ENCODE assay signal across 21 mouse cellular contexts in genomic region chr5:138260051-138260450, GRCm38 (mm10). TPM values are rescaled to one million over a fixed set of nuclear protein-coding genes. Genes with fewer than 3 reads are reported as not detected.
DNase-seq lines count a peak whose midpoint lies in the region; ATAC-seq lines count a peak whose summit lies in the region.
"Had no signal": no experiment of that assay in that cellular context is flagged by ENCODE, and none has a peak within 500 bp of the region (broad histone marks: within the 10 kb centered on the region; RNA-seq: fewer than 3 reads in every experiment).

No protein-coding gene starts in this region.

- WGBS in kidney, embryonic 14.5 days: 87% methylated on average over 10 of the region's 10 CpGs
- 73% methylated on average over 10 of the region's 10 CpGs for WGBS in intestine, embryonic 16.5 days
- WGBS in liver, embryonic 15.5 days (ENCODE audit: insufficient replicate concordance): 19% methylated on average over 10 of the region's 10 CpGs

- H3K27me3 ChIP-seq in kidney, embryonic 14.5 days (ENCODE audit: control insufficient read depth, insufficient read depth, low read length): no peaks in the 10 kb centered on the region
- H3K27me3 ChIP-seq in intestine, embryonic 16.5 days (replicated peaks; ENCODE audit: control insufficient read depth, insufficient read depth, low read length): no peaks in the 10 kb centered on the region
- no peaks in the 10 kb centered on the region for H3K27me3 ChIP-seq in liver, embryonic 15.5 days
- H3K27me3 ChIP-seq: forebrain, embryonic 13.5 days; kidney, embryonic 15.5 days had no signal

- intact Hi-C loops in heart, postnatal 36 days (cut with DNase I): no loop called here

- H3K4me3 ChIP-seq in kidney, embryonic 14.5 days (ENCODE audit: low read length): no peak overlapping the region
- no peak overlapping the region for H3K4me3 ChIP-seq in intestine, embryonic 16.5 days (ENCODE audit: low read length)
- H3K4me3 ChIP-seq in liver, embryonic 15.5 days (replicated peaks): peak overlapping the region; percentile 84; the same call in 1 of the 2 replicates
- H3K4me3 ChIP-seq: forebrain, embryonic 13.5 days; kidney, embryonic 15.5 days; myocyte had no signal

- no peak overlapping the region for H3K4me2 ChIP-seq in kidney, embryonic 14.5 days (replicated peaks; ENCODE audit: low read depth, low read length)
- no peak overlapping the region for H3K4me2 ChIP-seq in intestine, embryonic 16.5 days (ENCODE audit: low read depth, low read length)
- H3K4me2 ChIP-seq in liver, embryonic 15.5 days: peak overlapping the region; percentile 95
- H3K4me2 ChIP-seq: forebrain, embryonic 13.5 days; kidney, embryonic 15.5 days had no signal

- H3K36me3 ChIP-seq in kidney, embryonic 14.5 days (ENCODE audit: control insufficient read depth, insufficient read depth, low read length): peaks cover 37% of the 10 kb centered on the region
- H3K36me3 ChIP-seq in intestine, embryonic 16.5 days (ENCODE audit: control insufficient read depth, insufficient read depth, low read length): peaks cover 23% of the 10 kb centered on the region
- H3K36me3 ChIP-seq in liver, embryonic 15.5 days (replicated peaks): peaks cover 37% of the 10 kb centered on the region

- no peak for ATAC-seq in kidney, embryonic 14.5 days (ENCODE audit: low FRiP score, low TSS enrichment)
- ATAC-seq in intestine, embryonic 16.5 days: no peak
- ATAC-seq in liver, embryonic 15.5 days (ENCODE audit: insufficient read depth): no peak
- ATAC-seq: forebrain, embryonic 13.5 days had no signal

- peak; percentile 88 for DNase-seq in heart, adult 11 months
- no peak for DNase-seq in heart, postnatal 36 days
- DNase-seq in kidney, adult 18-20 months: no peak
- no peak for DNase-seq in adrenal gland, adult 18-20 months (ENCODE audit: low spot score in 2 of 2)
- DNase-seq in urinary bladder, adult 2 months (ENCODE audit: low spot score): no peak
- DNase-seq: B cell, adult 2 months; cerebellum, postnatal 10 days; gastrocnemius, postnatal 14 days; layer of hippocampus, postnatal 36 days; lung, adult 2 months; midbrain, embryonic 14.5 days; thymus, adult 2 months had no signal

- H3K4me1 ChIP-seq in kidney, embryonic 14.5 days (ENCODE audit: control insufficient read depth, insufficient read depth, low read length): peaks cover 16% of the 10 kb centered on the region
- H3K4me1 ChIP-seq in intestine, embryonic 16.5 days (ENCODE audit: control insufficient read depth, insufficient read depth, low read length): peaks cover 24% of the 10 kb centered on the region
- H3K4me1 ChIP-seq in liver, embryonic 15.5 days (replicated peaks): peaks cover 85% of the 10 kb centered on the region

- H3K9me3 ChIP-seq in kidney, embryonic 14.5 days (ENCODE audit: control insufficient read depth, low read length): no peaks in the 10 kb centered on the region
- H3K9me3 ChIP-seq in intestine, embryonic 16.5 days (ENCODE audit: control insufficient read depth, low read length): no peaks in the 10 kb centered on the region
- H3K9me3 ChIP-seq in liver, embryonic 15.5 days (replicated peaks): no peaks in the 10 kb centered on the region
- H3K9me3 ChIP-seq: forebrain, embryonic 13.5 days; kidney, embryonic 15.5 days had no signal

- 0 out of 2 replicates have a peak overlapping the region, but pooled peaks have one; percentile 30 for H3K27ac ChIP-seq in kidney, embryonic 14.5 days (ENCODE audit: low read depth, low read length)
- no peak overlapping the region for H3K27ac ChIP-seq in intestine, embryonic 16.5 days (ENCODE audit: low read length)
- H3K27ac ChIP-seq in liver, embryonic 15.5 days (replicated peaks): peak overlapping the region; percentile 75
- H3K27ac ChIP-seq: forebrain, embryonic 13.5 days; kidney, embryonic 15.5 days had no signal

- H3K9ac ChIP-seq in kidney, embryonic 14.5 days (ENCODE audit: low read depth, low read length): no peak overlapping the region
- H3K9ac ChIP-seq in intestine, embryonic 16.5 days (ENCODE audit: low read depth, low read length): 0 out of 2 replicates have a peak overlapping the region, but pooled peaks have one; percentile 24
- peak overlapping the region; percentile 12; the same call in 1 of the 2 replicates for H3K9ac ChIP-seq in liver, embryonic 15.5 days
- H3K9ac ChIP-seq: kidney, embryonic 15.5 days had no signal

RNA-seq across cellular contexts. Expression of gene BC037034, which starts 3.8 kb away (rescaled TPM):
- 1 to 10 TPM; 2.9 to 4.0 TPM for total RNA-seq in heart, postnatal 36 days (2021)
- polyA plus RNA-seq in kidney, embryonic 14.5 days (2014; fragmentation: Nextera tagmentation; extraction: Ambion mirVana): 5.4 and 6.8 TPM in 2 replicates
- 3.7 and 3.9 TPM in 2 replicates for polyA plus RNA-seq in intestine, embryonic 16.5 days (2015; fragmentation: Nextera tagmentation; extraction: Ambion mirVana)
- 2.5 and 3.6 TPM in 2 replicates for polyA plus RNA-seq in liver, embryonic 15.5 days (2015; fragmentation: Nextera tagmentation; extraction: Ambion mirVana)
- 10 to 100 TPM; 27.7 to 30.1 TPM for total RNA-seq in adrenal gland, adult 18-20 months (2021)
- 33.8 and 42.4 TPM in 2 replicates for polyA plus RNA-seq in urinary bladder, adult 2 months (2012; rRNA removed)

RNA-seq across cellular contexts. Expression of gene Lamtor4, which starts 4.8 kb away (rescaled TPM):
- 10 to 100 TPM; 57.2 to 61.0 TPM for total RNA-seq in heart, postnatal 36 days (2021)
- polyA plus RNA-seq in kidney, embryonic 14.5 days (2014; fragmentation: Nextera tagmentation; extraction: Ambion mirVana): 47.7 and 66.4 TPM in 2 replicates
- polyA plus RNA-seq in intestine, embryonic 16.5 days (2015; fragmentation: Nextera tagmentation; extraction: Ambion mirVana): 101 and 107 TPM in 2 replicates
- polyA plus RNA-seq in liver, embryonic 15.5 days (2015; fragmentation: Nextera tagmentation; extraction: Ambion mirVana): 35.3 and 36.0 TPM in 2 replicates
- 10 to 100 TPM; 80.1 to 80.3 TPM for total RNA-seq in adrenal gland, adult 18-20 months (2021)
- polyA plus RNA-seq in urinary bladder, adult 2 months (2012; rRNA removed): 121 and 136 TPM in 2 replicates

RNA-seq across cellular contexts. Expression of gene Gal3st4, which starts 12.6 kb away (rescaled TPM):
- under 1 TPM; 0.19 to 0.31 TPM for total RNA-seq in heart, postnatal 36 days (2021)
- polyA plus RNA-seq in kidney, embryonic 14.5 days (2014; fragmentation: Nextera tagmentation; extraction: Ambion mirVana): 2.4 and 3.3 TPM in 2 replicates
- polyA plus RNA-seq in intestine, embryonic 16.5 days (2015; fragmentation: Nextera tagmentation; extraction: Ambion mirVana): 0.80 and 0.92 TPM in 2 replicates
- 0.07 and 0.26 TPM in 2 replicates for polyA plus RNA-seq in liver, embryonic 15.5 days (2015; fragmentation: Nextera tagmentation; extraction: Ambion mirVana)
- under 1 TPM in 1 of 2 experiments, not detected in 1; 0.58 TPM for total RNA-seq in adrenal gland, adult 18-20 months (2021)
- polyA plus RNA-seq in urinary bladder, adult 2 months (2012; rRNA removed): 1.7 and 2.1 TPM in 2 replicates
- polyA plus RNA-seq: macrophage, myocyte had no signal

RNA-seq across cellular contexts. Expression of gene Gm43720, which starts 19.7 kb away (rescaled TPM):
- not detected for total RNA-seq in heart, postnatal 36 days (2021)
- not detected in 2 replicates for polyA plus RNA-seq in kidney, embryonic 14.5 days (2014; fragmentation: Nextera tagmentation; extraction: Ambion mirVana)
- polyA plus RNA-seq in intestine, embryonic 16.5 days (2015; fragmentation: Nextera tagmentation; extraction: Ambion mirVana): 0.06 TPM in 2 replicates
- polyA plus RNA-seq in liver, embryonic 15.5 days (2015; fragmentation: Nextera tagmentation; extraction: Ambion mirVana): not detected in 2 replicates
- total RNA-seq in adrenal gland, adult 18-20 months (2021): not detected
- 0.01 TPM in 1 of 2 replicates, not detected in the other for polyA plus RNA-seq in urinary bladder, adult 2 months (2012; rRNA removed)
- total RNA-seq: adrenal gland, postnatal 4 days; gastrocnemius, postnatal 14 days; layer of hippocampus, postnatal 36 days had no signal
- polyA plus RNA-seq: large intestine, adult 2 months; macrophage; midbrain, embryonic 14.5 days had no signal

RNA-seq across cellular contexts. Expression of gene Gpc2, which starts 19.8 kb away (rescaled TPM):
- total RNA-seq in heart, postnatal 36 days (2021): under 1 TPM; 0.11 to 0.25 TPM
- 5.1 and 7.9 TPM in 2 replicates for polyA plus RNA-seq in kidney, embryonic 14.5 days (2014; fragmentation: Nextera tagmentation; extraction: Ambion mirVana)
- 11.2 and 13.1 TPM in 2 replicates for polyA plus RNA-seq in intestine, embryonic 16.5 days (2015; fragmentation: Nextera tagmentation; extraction: Ambion mirVana)
- 0.45 and 0.62 TPM in 2 replicates for polyA plus RNA-seq in liver, embryonic 15.5 days (2015; fragmentation: Nextera tagmentation; extraction: Ambion mirVana)
- total RNA-seq in adrenal gland, adult 18-20 months (2021): under 1 TPM; 0.51 to 0.89 TPM
- polyA plus RNA-seq in urinary bladder, adult 2 months (2012; rRNA removed): 15.4 and 21.8 TPM in 2 replicates
